Mouse (Mus musculus): ENCODE results near the gene AU040320. TPM values are rescaled to one million over a fixed set of nuclear protein-coding genes. Genes with fewer than 3 reads are reported as not detected.

AU040320 gene
- total RNA-seq, 2 experiments from 2014 or later, result 64.7 to 66.9 TPM

DNA sequence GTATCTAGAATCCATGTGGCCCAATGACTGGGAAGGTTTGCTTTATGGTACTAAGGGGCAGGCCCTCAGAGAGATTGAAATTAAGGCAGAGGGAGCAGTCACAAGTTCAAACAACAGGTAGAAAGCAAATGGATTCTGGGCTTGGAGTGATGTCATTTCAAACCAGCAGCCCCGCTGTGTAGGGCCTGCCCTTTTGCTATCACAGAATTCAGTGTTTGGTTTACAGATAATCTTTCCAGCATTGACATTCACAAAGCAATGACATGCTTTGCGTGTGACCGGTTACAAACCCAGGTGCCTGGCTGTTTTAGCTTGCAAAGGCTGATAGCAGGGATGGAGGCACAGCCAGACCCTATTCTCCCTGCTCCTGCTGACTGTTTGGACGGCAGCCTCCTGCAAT is 92.3 kb downstream of the AU040320 start:
- no peak for DNase-seq (ENCODE audit: extremely low spot score in 1 of 2, low spot score in 1 of 2)

DNA sequence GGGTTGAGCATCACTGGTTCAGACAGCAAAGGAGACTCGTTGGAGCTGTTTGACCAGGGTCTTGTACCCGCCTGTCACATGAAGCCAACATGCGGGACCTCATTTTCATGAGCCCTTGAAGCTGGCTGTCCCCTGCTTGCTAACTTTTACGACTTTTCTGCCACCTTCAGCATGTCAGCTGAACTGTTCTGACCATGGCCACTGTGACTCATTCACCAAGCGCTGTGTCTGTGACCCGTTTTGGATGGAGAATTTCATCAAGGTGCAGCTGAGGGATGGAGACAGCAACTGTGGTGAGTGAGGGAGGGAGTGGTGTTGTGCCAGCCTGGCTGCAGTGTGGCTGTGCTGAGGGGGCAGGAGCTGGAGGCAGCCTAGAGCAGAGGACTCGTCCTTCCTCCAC is 93.6 kb downstream of the AU040320 start:
- DNase-seq (ENCODE audit: extremely low spot score in 1 of 2, low spot score in 1 of 2), result no peak

- DNase-seq (ENCODE audit: extremely low spot score in 1 of 2, low spot score in 1 of 2), result no peak
Observed at GRCm38 (mm10) chr4:126850019-126850777, 96.9 kb downstream of the AU040320 start.

DNA sequence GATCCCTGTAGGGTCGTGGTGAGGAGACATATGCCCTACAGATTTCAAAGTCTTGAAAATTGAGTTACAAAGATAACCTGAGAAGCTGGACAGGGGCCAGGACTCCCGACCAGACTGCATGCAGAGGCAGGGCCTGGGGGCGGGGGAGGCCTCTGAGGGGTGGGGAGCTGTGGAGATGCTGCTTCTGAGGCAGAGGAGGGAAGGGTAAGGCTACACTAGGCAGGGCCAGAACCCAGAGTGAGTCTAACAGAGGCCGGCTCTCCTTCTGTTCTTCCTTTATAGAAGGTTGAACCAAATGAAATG is 97.4 kb downstream of the AU040320 start:
- DNase-seq (ENCODE audit: extremely low spot score in 1 of 2, low spot score in 1 of 2), result no peak

DNA sequence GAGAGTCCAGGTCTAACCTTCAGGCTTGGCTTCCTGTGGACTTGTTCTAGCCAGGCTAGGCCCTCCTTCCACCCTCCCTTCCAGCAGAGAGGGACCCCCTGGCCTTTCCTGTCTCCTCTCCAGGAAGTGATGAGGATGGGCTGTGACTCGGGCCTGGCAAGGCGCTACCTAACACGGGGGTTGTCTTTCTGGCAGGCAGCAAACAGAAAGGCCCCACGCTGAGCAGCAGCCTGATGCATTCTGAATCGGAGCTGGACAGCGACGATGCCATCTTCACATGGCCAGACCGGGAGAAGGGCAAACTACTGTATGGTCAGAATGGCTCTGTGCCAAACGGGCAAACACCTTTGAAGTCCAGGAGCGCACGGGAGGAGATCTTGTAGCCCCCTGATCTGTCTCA is 99.6 kb downstream of the AU040320 start:
- no peak for DNase-seq (ENCODE audit: extremely low spot score in 1 of 2, low spot score in 1 of 2)

DNA sequence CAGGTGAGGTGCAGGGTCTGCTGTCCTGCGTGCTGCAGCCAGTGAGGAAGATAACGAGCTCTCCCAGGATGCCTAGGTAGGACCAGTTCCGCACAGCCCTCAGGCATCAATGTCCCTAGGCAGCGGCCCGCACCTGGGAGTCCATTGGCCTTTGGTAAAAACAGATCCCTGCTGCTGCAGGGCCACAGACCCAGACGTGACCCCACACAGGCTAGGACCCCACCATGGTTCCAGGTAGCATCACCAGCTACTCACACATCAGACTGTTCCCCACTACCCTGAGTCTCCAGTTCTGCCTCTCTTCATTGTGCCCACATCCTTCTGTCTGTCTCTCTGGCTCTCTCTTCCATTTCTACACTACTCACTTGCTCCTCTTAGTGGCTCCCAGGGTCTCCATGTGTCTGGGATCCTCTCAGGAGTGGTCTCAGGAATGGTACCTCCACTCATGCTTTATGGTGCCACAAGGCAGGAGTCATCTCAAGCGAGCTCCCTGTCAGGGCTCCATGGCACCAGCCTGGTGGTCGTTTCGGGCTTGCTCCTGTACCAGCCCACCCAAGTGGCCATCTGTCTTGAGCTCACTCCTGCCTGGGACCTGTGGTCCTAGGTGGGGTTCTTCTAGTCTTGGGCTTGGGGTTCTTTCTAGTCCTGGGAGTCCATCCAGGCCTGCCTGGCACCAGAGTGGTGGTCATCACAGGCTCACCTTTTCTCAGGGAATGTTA is 107.1 kb downstream of the AU040320 start:
- DNase-seq (ENCODE audit: extremely low spot score in 1 of 2, low spot score in 1 of 2), result no peak

DNA sequence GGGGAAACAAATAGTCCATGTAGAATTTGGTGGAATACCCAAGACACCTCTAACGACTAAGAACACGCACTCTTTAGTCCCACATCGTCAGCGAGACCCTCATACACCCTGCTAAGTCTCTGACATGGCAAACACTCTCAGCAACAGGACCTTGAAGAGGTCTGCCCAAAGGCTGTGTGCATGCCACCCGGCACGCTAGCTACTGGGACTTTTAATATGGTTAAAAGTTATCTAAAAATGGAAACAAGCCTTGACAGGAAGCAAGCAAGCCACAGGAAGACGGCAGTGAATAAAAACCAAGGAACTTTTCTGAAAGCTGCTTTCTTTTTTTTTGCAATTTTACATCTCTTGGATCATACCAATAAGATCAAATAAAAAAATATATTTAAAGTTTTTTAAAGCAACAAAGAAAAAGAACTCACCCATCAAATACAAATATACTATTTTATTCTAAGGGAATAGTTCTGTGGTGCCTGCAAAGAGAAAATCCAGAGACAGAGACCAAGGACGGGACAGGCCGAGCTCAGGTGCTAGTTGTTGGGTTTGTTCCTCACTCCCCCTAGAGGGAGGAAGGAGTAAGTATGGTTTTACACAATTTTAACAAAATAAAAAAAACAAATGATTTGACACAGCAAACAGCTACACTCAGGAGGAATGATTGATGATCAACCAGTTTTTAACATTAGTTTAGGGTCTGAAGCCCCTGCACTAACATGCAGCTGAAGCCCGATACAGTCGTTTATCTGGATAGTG is 108.3 kb downstream of the AU040320 start:
- DNase-seq (ENCODE audit: extremely low spot score in 1 of 2, low spot score in 1 of 2), result no peak

GRCm38 (mm10) chr4:126868699-126869098 is 115.4 kb downstream of the AU040320 start:
- no peak for DNase-seq (ENCODE audit: extremely low spot score in 1 of 2, low spot score in 1 of 2)

GRCm38 (mm10) chr4:126872717-126873116 is 119.4 kb downstream of the AU040320 start:
- no peak for DNase-seq (ENCODE audit: extremely low spot score in 1 of 2, low spot score in 1 of 2)

DNA sequence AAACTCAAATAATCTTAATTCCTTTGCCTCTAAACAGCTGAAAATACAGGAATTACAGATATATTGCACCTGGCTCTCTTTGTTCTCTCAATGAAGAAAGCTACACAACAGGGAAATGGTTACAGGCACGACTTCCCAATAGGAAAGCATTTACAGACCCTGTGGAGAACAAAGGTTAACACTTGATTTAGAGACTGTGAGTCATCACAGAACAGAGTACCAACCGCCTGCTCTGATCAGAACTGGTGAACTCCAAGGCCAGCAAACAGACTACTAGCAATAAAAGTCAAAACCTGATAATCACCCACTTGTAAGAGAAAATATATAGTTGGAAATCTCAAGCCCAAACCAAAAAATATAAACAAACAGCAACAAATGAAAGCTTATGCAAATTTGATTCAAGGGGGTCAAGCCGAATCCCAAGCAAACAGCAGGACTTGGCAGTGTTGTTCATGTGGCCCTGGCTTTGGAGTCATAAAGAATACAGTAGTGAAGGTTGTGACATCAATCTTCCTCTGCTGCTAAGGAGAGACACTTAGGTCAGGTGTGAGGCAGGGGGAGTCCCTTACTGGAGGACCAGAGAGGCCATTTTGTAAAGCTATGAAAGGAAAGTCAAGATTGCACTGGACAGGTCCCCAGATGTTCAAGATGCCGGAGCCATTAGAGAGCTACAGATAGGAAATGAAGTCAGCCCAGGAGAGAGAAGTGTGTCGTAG is 126.4 kb downstream of the AU040320 start:
- no peak for DNase-seq (ENCODE audit: extremely low spot score in 1 of 2, low spot score in 1 of 2)

DNA sequence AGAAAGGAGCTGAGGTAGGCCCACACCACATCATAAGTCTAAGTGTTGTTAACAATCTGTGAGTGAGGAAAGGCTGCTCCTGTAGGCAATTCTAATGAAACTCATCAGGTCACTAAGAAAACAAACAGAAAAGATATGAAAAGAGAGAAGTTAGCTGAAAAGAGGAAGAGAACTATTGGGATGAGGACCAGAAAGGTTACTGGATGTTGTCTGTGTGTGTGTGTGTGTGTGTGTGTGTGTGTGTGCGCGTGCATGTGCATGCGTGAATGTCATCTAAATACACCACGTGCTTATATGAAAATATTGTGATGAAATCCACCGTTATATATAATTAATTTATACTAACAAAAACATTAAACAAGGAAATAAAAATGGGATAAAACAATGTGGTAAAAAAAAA is 130.3 kb downstream of the AU040320 start:
- DNase-seq (ENCODE audit: extremely low spot score in 1 of 2, low spot score in 1 of 2), result no peak

DNA sequence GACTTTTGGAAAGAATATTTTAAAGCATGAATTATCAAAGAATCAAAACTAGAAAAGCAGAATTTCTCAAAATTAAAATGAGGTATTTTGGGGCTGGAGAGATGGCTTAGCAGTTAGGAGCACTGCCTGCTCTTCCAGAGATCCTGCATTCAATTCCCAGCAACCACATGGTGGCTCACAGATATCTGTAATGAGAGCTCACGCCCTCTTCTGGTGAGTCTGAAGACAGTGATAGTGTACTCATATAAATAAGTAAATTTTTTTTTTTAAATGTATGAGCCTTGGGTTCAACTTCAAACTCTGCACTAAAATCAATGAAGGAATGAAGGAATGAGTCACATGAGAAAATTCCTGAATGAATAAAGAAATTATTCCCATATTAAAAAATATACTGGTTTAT is 132.6 kb downstream of the AU040320 start:
- no peak for DNase-seq (ENCODE audit: extremely low spot score in 1 of 2, low spot score in 1 of 2)

GRCm38 (mm10) chr4:126889879-126890278 is 136.5 kb downstream of the AU040320 start:
- no peak for DNase-seq (ENCODE audit: extremely low spot score in 1 of 2, low spot score in 1 of 2)

Other genes starting within 250 kb of the AU040320 start
- 1 to 10 TPM; 6.9 to 7.4 TPM for gene Ago4, start 220.1 kb upstream of the AU040320 start, total RNA-seq (2021)
- gene Clspn, start 196.6 kb upstream of the AU040320 start, total RNA-seq (2021), result 1 to 10 TPM; 1.1 to 2.5 TPM
- 10 to 100 TPM; 67.6 to 70.2 TPM for gene 5730409E04Rik, start 143.7 kb upstream of the AU040320 start, total RNA-seq (2021)
- gene Psmb2, start 75.9 kb upstream of the AU040320 start, total RNA-seq (2021), result 100 to 1,000 TPM; 113 to 121 TPM
- gene Tfap2e, start 17.3 kb upstream of the AU040320 start, total RNA-seq (2021), result not detected
- 1,000 to 10,000 TPM; 1,823 to 1,918 TPM for gene Ncdn, start 106 bp upstream of the AU040320 start, total RNA-seq (2021)
- gene Zmym4, start 214.6 kb downstream of the AU040320 start, total RNA-seq (2021), result 10 to 100 TPM; 44.1 to 45.5 TPM